Mouse (Mus musculus): ENCODE data around the gene Rpl22. TPM values are rescaled to one million over a fixed set of nuclear protein-coding genes. Genes with fewer than 3 reads are reported as not detected.

Gene Rpl22
- polyA plus RNA-seq, 1 experiment from 2014 or later = 372 TPM

DNA sequence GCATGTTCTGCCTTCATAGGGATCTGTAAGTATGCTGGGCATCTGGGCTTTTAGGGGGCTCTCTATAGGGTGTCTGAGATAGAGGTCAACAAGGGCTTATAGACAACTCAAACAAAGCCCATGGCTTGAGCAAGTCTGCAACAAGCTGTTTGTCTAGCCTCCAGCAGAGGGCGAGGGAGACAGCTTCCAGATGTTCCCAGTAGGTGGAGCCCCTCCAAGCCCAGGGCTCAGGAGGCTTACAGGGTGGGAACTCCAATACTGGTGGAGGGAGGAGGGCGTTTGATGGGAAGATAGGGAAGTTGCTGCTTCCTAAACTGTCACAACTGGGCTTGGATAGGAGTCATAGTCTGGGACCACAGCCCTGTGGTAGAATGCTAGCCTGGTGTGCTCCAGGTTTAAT, 7.4 kb downstream of the Rpl22 start:
- H3K9me3 ChIP-seq (ENCODE audit: control insufficient read depth, low read length) = no peaks in the 10 kb centered on the region
- peak; percentile 76 for DNase-seq (ENCODE audit: low spot score)
- peak; percentile 99 for TF ChIP-seq CTCF (IDR thresholded peaks at IDR 0.05; ENCODE audit: low read depth)
- TF ChIP-seq EP300 (optimal IDR thresholded peaks at IDR 0.05) = no peak
- no peak overlapping the region for H3K27ac ChIP-seq (replicated peaks)
- no peaks in the 10 kb centered on the region for H3K4me1 ChIP-seq (replicated peaks; ENCODE audit: control insufficient read depth, insufficient read depth)
- 10% methylated on average over 2 of the region's 2 CpGs for WGBS
- H3K36me3 ChIP-seq (ENCODE audit: control insufficient read depth, insufficient read depth, low read length) = peaks cover 26% of the 10 kb centered on the region
- H3K9ac ChIP-seq (ENCODE audit: low read length) = no peak overlapping the region
- no peak overlapping the region for H3K4me2 ChIP-seq (replicated peaks; ENCODE audit: low read depth)
- H3K27me3 ChIP-seq (ENCODE audit: control insufficient read depth, insufficient read depth, low read length) = no peaks in the 10 kb centered on the region; the same call in 1 of the 2 replicates
- ATAC-seq (ENCODE audit: low FRiP score, low TSS enrichment) = peak; percentile 30; the same call in 1 of the 2 replicates
- no peak overlapping the region for H3K4me3 ChIP-seq (ENCODE audit: low read depth, low read length)

DNA sequence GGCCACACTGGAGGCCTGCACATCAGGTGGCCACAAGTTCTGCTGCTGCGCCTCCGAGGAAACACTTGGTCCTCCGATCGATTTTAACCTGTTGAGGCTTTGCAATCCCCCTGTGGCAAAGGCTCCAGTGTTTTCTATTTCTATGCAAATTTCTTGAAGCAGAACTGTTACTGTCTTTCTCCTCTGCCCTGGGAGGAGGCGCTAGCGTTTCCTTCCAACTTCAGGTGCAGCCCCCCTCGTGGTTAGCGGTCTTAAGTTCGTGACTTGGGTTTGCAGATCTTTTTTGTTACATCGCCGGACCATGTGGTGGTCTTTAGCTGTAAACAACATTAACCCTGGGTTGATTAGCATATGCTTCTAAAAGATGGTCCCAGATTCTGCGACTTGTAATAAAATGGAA, 8.0 kb downstream of the Rpl22 start:
- H3K9ac ChIP-seq (ENCODE audit: low read length) = no peak overlapping the region
- ATAC-seq (ENCODE audit: low FRiP score, low TSS enrichment) (no peak), DNase-seq (ENCODE audit: low spot score) (no peak)
- no peak overlapping the region for H3K4me3 ChIP-seq (ENCODE audit: low read depth, low read length)
- 94% methylated on average over 12 of the region's 12 CpGs for WGBS
- no peak overlapping the region for H3K4me2 ChIP-seq (replicated peaks; ENCODE audit: low read depth)
- H3K27me3 ChIP-seq (ENCODE audit: control insufficient read depth, insufficient read depth, low read length) = no peaks in the 10 kb centered on the region; the same call in 1 of the 2 replicates
- H3K27ac ChIP-seq (replicated peaks) = no peak overlapping the region
- H3K36me3 ChIP-seq (ENCODE audit: control insufficient read depth, insufficient read depth, low read length) = peaks cover 25% of the 10 kb centered on the region
- H3K4me1 ChIP-seq (replicated peaks; ENCODE audit: control insufficient read depth, insufficient read depth) = no peaks in the 10 kb centered on the region
- TF ChIP-seq EP300 (optimal IDR thresholded peaks at IDR 0.05) (no peak), CTCF (IDR thresholded peaks at IDR 0.05; ENCODE audit: low read depth) (no peak)
- no peaks in the 10 kb centered on the region for H3K9me3 ChIP-seq (ENCODE audit: control insufficient read depth, low read length)

DNA sequence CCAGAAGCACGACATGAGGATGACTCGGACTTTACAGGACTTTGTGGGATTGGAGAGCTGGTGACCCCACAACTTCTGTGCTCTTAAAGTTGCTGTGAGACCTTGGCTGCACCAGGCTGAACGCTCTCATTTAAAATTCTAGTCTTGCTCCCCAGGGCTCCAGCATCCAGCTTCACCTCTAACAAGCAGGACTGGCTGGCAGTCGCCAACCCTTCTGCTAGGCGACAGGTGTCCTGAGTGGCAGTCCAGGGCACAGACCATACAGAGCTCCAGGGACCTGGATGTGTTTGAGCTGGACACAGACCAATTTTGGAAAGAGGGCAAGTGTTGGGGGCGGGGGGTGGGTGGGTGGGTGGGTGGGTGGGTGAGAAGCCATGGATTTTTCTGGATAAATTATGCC, 12.2 kb downstream of the Rpl22 start:
- H3K36me3 ChIP-seq (ENCODE audit: control insufficient read depth, insufficient read depth, low read length) = peaks cover 6% of the 10 kb centered on the region; the same call in 1 of the 2 replicates
- TF ChIP-seq EP300 (optimal IDR thresholded peaks at IDR 0.05) = no peak
- no peak for TF ChIP-seq CTCF (IDR thresholded peaks at IDR 0.05; ENCODE audit: low read depth)
- H3K4me3 ChIP-seq (ENCODE audit: low read depth, low read length) = no peak overlapping the region
- WGBS = 37% methylated on average over 6 of the region's 6 CpGs
- no peaks in the 10 kb centered on the region for H3K9me3 ChIP-seq (ENCODE audit: control insufficient read depth, low read length)
- ATAC-seq (ENCODE audit: low FRiP score, low TSS enrichment) (no peak), DNase-seq (ENCODE audit: low spot score) (no peak)
- H3K27me3 ChIP-seq (ENCODE audit: control insufficient read depth, insufficient read depth, low read length) = no peaks in the 10 kb centered on the region; the same call in 1 of the 2 replicates
- H3K4me1 ChIP-seq (replicated peaks; ENCODE audit: control insufficient read depth, insufficient read depth) = no peaks in the 10 kb centered on the region
- no peak overlapping the region for H3K4me2 ChIP-seq (replicated peaks; ENCODE audit: low read depth)
- no peak overlapping the region for H3K9ac ChIP-seq (ENCODE audit: low read length)
- H3K27ac ChIP-seq (replicated peaks) = no peak overlapping the region

GRCm38 (mm10) chr4:152338419-152339292, 13.1 kb downstream of the Rpl22 start, which contains the start of gene Chd5:
Gene Chd5, plus strand, starts transcription at chr4:152338651.
- H3K27me3 ChIP-seq (ENCODE audit: control insufficient read depth, insufficient read depth, low read length) = no peaks in the 10 kb centered on the region; the same call in 1 of the 2 replicates
- DNase-seq (ENCODE audit: low spot score) (no peak), ATAC-seq (ENCODE audit: low FRiP score, low TSS enrichment) (0 out of 2 replicates have a peak, but pooled peaks have one; percentile 22)
- H3K36me3 ChIP-seq (ENCODE audit: control insufficient read depth, insufficient read depth, low read length) = peaks cover under 1% of the 10 kb centered on the region; the same call in 1 of the 2 replicates
- WGBS = 1% methylated on average over 70 of the region's 120 CpGs
- TF ChIP-seq EP300 (optimal IDR thresholded peaks at IDR 0.05) (no peak), CTCF (IDR thresholded peaks at IDR 0.05; ENCODE audit: low read depth) (no peak)
- H3K4me3 ChIP-seq (ENCODE audit: low read depth, low read length) = peak within 1 kb of the TSS; percentile 48
- H3K4me1 ChIP-seq (replicated peaks; ENCODE audit: control insufficient read depth, insufficient read depth) = no peaks in the 10 kb centered on the region
- peak within 1 kb of the TSS; percentile 47; the same call in 1 of the 2 replicates for H3K9ac ChIP-seq (ENCODE audit: low read length)
- peak within 1 kb of the TSS; percentile 86 for H3K4me2 ChIP-seq (replicated peaks; ENCODE audit: low read depth)
- no peaks in the 10 kb centered on the region for H3K9me3 ChIP-seq (ENCODE audit: control insufficient read depth, low read length)
- H3K27ac ChIP-seq (replicated peaks) = no peak within 1 kb of the TSS

DNA sequence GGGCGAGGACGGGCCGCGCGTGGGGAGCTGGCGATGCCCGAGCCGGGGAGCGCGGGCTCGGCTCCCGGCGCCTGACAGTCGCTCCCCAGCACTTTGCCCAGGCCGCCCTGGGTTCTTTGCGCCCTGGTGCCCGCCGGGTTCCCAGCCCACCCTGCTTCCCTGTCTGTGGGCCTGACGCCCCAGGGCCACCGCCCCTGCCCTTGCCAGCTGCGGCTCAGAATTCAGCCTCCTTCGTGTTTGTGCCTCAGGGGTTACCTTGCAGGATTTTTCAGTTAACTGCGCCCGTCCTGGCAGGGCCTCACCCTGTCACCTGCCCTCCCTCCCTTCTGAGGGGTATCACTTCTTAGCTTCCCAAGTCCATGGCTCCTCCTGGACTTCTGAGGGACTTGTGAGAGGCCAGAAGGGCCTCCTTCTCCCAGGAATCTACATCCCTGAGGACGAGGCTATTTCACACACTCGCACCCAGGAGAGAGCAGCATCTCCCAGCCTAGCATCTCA, 13.8 kb downstream of the Rpl22 start:
- TF ChIP-seq EP300 (optimal IDR thresholded peaks at IDR 0.05) (no peak), CTCF (IDR thresholded peaks at IDR 0.05; ENCODE audit: low read depth) (no peak)
- Histone ChIP-seq H3K4me2 (replicated peaks; ENCODE audit: low read depth) (peak overlapping the region; percentile 86), H3K27me3 (ENCODE audit: control insufficient read depth, insufficient read depth, low read length) (no peaks in the 10 kb centered on the region; the same call in 1 of the 2 replicates), H3K9ac (ENCODE audit: low read length) (peak overlapping the region; percentile 47; the same call in 1 of the 2 replicates), H3K36me3 (ENCODE audit: control insufficient read depth, insufficient read depth, low read length) (no peaks in the 10 kb centered on the region; the same call in 1 of the 2 replicates), H3K4me1 (replicated peaks; ENCODE audit: control insufficient read depth, insufficient read depth) (no peaks in the 10 kb centered on the region), H3K27ac (replicated peaks) (no peak overlapping the region), H3K9me3 (ENCODE audit: control insufficient read depth, low read length) (no peaks in the 10 kb centered on the region), H3K4me3 (ENCODE audit: low read depth, low read length) (peak overlapping the region; percentile 48)
- no peak for ATAC-seq (ENCODE audit: low FRiP score, low TSS enrichment)
- 6% methylated on average over 12 of the region's 26 CpGs for WGBS
- no peak for DNase-seq (ENCODE audit: low spot score)
